Mouse (Mus musculus): ENCODE measurements around the gene Bpifa1. TPM values are rescaled to one million over a fixed set of nuclear protein-coding genes. Genes with fewer than 3 reads are reported as not detected.
"Not testable (repeated sequence)": the region's sequence is repeated elsewhere in the genome, so short reads cannot be mapped to it uniquely, and the experiment has no call there.

Bpifa1 gene
- 0.11 and 0.16 TPM in 2 replicates for polyA plus RNA-seq (2016; fragmentation: Nextera tagmentation; extraction: Ambion mirVana)

DNA sequence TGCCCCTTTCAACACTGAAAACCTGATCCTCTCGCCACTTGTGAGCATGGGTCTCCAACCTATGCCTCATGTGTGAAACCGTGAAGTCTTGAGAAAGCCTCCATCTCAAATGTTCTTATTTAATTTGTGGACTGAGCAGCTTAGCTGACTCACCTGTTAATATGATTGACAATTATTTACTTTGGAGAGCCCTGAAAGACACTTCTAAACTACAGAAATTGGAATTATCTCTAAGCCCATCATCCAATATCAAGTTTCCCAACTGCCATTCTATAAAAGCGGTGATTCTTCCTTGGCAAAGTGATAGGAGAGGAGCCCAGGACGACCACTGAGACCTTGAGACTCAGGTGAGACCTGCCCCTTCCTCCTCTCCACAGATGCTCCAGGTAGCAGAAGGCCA lies at the start of gene Bpifa1:
Bpifa1 (plus strand) TSS at position 301 of the 400 bp plus-strand sequence.
- no peaks in the 10 kb centered on the region for H3K27me3 ChIP-seq (replicated peaks)
- H3K4me2 ChIP-seq, result no peak within 1 kb of the TSS
- no peak within 1 kb of the TSS for H3K27ac ChIP-seq
- H3K9ac ChIP-seq, result no peak within 1 kb of the TSS
- H3K9me3 ChIP-seq (replicated peaks), result no peaks in the 10 kb centered on the region
- H3K4me3 ChIP-seq, result no peak within 1 kb of the TSS
- no peaks in the 10 kb centered on the region for H3K4me1 ChIP-seq
- ATAC-seq, result no peak
- WGBS (ENCODE audit: insufficient replicate concordance), result 62% methylated on average over 4 of the region's 4 CpGs
- no peaks in the 10 kb centered on the region for H3K36me3 ChIP-seq

DNA sequence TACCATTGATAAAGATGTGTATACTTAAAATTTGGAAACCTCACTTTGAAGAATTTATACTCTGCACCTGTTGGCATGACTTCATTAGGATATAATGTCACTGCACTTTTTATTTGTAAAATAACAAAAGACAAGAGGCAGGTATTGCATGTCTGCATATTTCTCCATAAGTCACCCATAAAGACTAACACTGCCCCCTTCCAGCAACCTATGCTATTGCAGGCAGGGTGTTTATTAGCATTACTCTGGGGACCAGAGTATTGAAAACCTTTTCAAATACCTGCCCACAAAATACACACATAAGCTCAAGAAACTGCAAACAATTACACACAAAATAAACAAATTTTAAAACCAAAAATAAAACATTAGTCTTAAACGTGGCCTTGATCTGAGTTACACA lies 44.9 kb upstream of the Bpifa1 start:
- no peak for ATAC-seq
- H3K36me3 ChIP-seq, result no peaks in the 10 kb centered on the region
- 36% methylated on average over 1 of the region's 1 CpGs for WGBS (ENCODE audit: insufficient replicate concordance)
- H3K9ac ChIP-seq, result no peak overlapping the region
- H3K27ac ChIP-seq, result no peak overlapping the region
- H3K9me3 ChIP-seq (replicated peaks), result no peaks in the 10 kb centered on the region
- H3K4me2 ChIP-seq, result no peak overlapping the region
- H3K4me3 ChIP-seq, result no peak overlapping the region
- H3K4me1 ChIP-seq, result no peaks in the 10 kb centered on the region
- H3K27me3 ChIP-seq (replicated peaks), result no peaks in the 10 kb centered on the region

DNA sequence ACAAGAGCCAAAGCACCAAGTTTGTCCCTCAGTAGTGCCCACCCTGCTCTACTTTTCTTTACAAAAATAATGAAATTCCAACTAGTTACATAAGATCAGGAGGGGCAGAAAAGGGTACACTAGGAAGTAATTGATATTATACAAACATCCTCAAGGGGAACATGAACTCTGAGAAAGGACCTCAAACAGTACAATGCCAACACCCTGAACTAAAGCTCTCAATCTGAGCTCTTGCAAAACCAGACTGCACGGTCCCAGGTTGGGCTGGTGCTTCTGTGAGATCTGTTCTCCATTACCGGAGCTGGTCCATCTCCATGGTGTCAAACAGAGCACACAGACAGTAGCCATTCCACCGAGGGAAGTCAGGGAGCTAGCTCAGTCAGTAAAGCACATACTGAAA lies 25.3 kb upstream of the Bpifa1 start:
- H3K4me2 ChIP-seq, result no peak overlapping the region
- H3K9me3 ChIP-seq (replicated peaks), result no peaks in the 10 kb centered on the region
- ATAC-seq, result no peak
- no peaks in the 10 kb centered on the region for H3K4me1 ChIP-seq
- 58% methylated on average over 3 of the region's 3 CpGs for WGBS (ENCODE audit: insufficient replicate concordance)
- H3K4me3 ChIP-seq, result no peak overlapping the region
- no peaks in the 10 kb centered on the region for H3K36me3 ChIP-seq
- H3K9ac ChIP-seq, result no peak overlapping the region
- no peaks in the 10 kb centered on the region for H3K27me3 ChIP-seq (replicated peaks)
- no peak overlapping the region for H3K27ac ChIP-seq

GRCm38 (mm10) chr2:154130120-154130519 lies 12.6 kb upstream of the Bpifa1 start, which contains the start of gene Bpifa3:
TSS of gene Bpifa3 (plus strand) at chr2:154130336.
- H3K27ac ChIP-seq, result no peak within 1 kb of the TSS
- no peaks in the 10 kb centered on the region for H3K4me1 ChIP-seq
- no peak within 1 kb of the TSS for H3K4me2 ChIP-seq
- 48% methylated on average over 2 of the region's 2 CpGs for WGBS (ENCODE audit: insufficient replicate concordance)
- H3K27me3 ChIP-seq (replicated peaks), result no peaks in the 10 kb centered on the region
- H3K36me3 ChIP-seq, result no peaks in the 10 kb centered on the region
- H3K4me3 ChIP-seq, result no peak within 1 kb of the TSS
- no peak within 1 kb of the TSS for H3K9ac ChIP-seq
- H3K9me3 ChIP-seq (replicated peaks), result no peaks in the 10 kb centered on the region
- no peak for ATAC-seq

GRCm38 (mm10) chr2:154143735-154144134 lies 1.1 kb downstream of the Bpifa1 start:
- Histone ChIP-seq H3K36me3 (no peaks in the 10 kb centered on the region), H3K27ac (no peak overlapping the region), H3K9me3 (replicated peaks) (no peaks in the 10 kb centered on the region), H3K9ac (no peak overlapping the region), H3K4me1 (no peaks in the 10 kb centered on the region), H3K4me2 (no peak overlapping the region), H3K27me3 (replicated peaks) (no peaks in the 10 kb centered on the region), H3K4me3 (no peak overlapping the region)
- no peak for ATAC-seq
- WGBS (ENCODE audit: insufficient replicate concordance), result 56% methylated on average over 3 of the region's 3 CpGs

GRCm38 (mm10) chr2:154147496-154147895 lies 4.8 kb downstream of the Bpifa1 start:
- no peaks in the 10 kb centered on the region for H3K27me3 ChIP-seq (replicated peaks)
- no peak overlapping the region for H3K27ac ChIP-seq
- H3K9ac ChIP-seq, result no peak overlapping the region
- no peak overlapping the region for H3K4me3 ChIP-seq
- H3K4me2 ChIP-seq, result no peak overlapping the region
- ATAC-seq, result no peak
- H3K9me3 ChIP-seq (replicated peaks), result no peaks in the 10 kb centered on the region
- no peaks in the 10 kb centered on the region for H3K36me3 ChIP-seq
- H3K4me1 ChIP-seq, result no peaks in the 10 kb centered on the region
- WGBS (ENCODE audit: insufficient replicate concordance), result 54% methylated on average over 4 of the region's 4 CpGs

DNA sequence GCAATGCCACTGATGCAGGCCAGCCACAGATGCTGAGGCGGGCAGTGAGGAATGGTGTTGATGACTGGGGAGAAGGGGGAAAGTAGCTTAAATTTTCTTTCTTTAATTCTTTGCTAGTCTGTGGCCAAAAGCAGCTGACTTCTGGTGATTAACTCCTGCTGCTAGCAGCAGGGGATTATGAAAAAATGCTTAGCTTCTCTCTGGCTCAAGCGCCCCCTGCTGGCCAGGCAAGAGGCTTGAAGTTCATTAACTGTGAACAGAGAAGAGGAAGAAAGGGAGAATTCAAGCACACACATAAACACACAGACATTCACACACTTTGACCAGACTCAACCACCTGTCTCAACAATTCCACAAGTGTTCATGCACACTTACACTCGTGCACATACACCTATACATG lies 15.8 kb downstream of the Bpifa1 start:
- Histone ChIP-seq H3K4me3 (no peak overlapping the region), H3K27ac (no peak overlapping the region), H3K4me1 (no peaks in the 10 kb centered on the region), H3K9ac (no peak overlapping the region), H3K9me3 (replicated peaks) (peaks cover 9% of the 10 kb centered on the region; the same call in 1 of the 2 replicates), H3K36me3 (no peaks in the 10 kb centered on the region), H3K4me2 (no peak overlapping the region), H3K27me3 (replicated peaks) (no peaks in the 10 kb centered on the region)
- 25% methylated on average over 3 of the region's 3 CpGs for WGBS (ENCODE audit: insufficient replicate concordance)
- ATAC-seq, result no peak

- no peaks in the 10 kb centered on the region for H3K36me3 ChIP-seq
- ATAC-seq, result no peak
- H3K4me3 ChIP-seq, result no peak within 1 kb of the TSS
- H3K27me3 ChIP-seq (replicated peaks), result no peaks in the 10 kb centered on the region
- H3K9me3 ChIP-seq (replicated peaks), result peaks cover 9% of the 10 kb centered on the region; the same call in 1 of the 2 replicates
- H3K27ac ChIP-seq, result no peak within 1 kb of the TSS
- H3K4me2 ChIP-seq, result no peak within 1 kb of the TSS
- no peak within 1 kb of the TSS for H3K9ac ChIP-seq
- WGBS (ENCODE audit: insufficient replicate concordance), result 64% methylated on average over 8 of the region's 8 CpGs
- no peaks in the 10 kb centered on the region for H3K4me1 ChIP-seq
Measured at GRCm38 (mm10) chr2:154162307-154162706, 19.6 kb downstream of the Bpifa1 start, which contains the start of gene Bpifa5. TSS of gene Bpifa5 (plus strand) at chr2:154162607.

- H3K4me3 ChIP-seq, result no peak overlapping the region
- no peak overlapping the region for H3K27ac ChIP-seq
- WGBS (ENCODE audit: insufficient replicate concordance), result 72% methylated on average over 5 of the region's 5 CpGs
- H3K4me2 ChIP-seq, result no peak overlapping the region
- H3K9ac ChIP-seq, result no peak overlapping the region
- no peaks in the 10 kb centered on the region for H3K27me3 ChIP-seq (replicated peaks)
- H3K36me3 ChIP-seq, result no peaks in the 10 kb centered on the region
- H3K9me3 ChIP-seq (replicated peaks), result peaks cover 9% of the 10 kb centered on the region; the same call in 1 of the 2 replicates
- no peaks in the 10 kb centered on the region for H3K4me1 ChIP-seq
- ATAC-seq, result no peak
Measured at GRCm38 (mm10) chr2:154163306-154163705, 20.6 kb downstream of the Bpifa1 start.

DNA sequence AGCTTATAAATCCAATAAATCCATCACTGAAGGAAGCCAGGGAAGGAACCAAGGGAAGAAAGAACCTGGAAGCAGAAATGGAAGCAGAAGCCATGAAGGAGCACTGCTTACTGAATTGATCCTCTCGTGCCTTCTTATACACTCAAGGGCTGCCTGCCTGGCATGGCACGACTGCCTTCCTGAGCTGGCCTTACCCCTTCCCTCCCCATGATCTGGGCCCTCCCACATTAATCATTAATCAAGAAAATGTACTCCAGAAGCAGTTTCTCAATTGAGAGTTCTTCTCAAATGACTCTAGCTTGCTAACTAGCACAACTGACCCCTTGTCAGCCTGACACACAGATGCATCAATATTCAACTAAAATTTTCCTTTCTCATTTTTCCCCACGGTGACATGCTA lies 26.5 kb downstream of the Bpifa1 start:
- Histone ChIP-seq H3K36me3 (no peaks in the 10 kb centered on the region), H3K27me3 (replicated peaks) (no peaks in the 10 kb centered on the region), H3K9me3 (replicated peaks) (no peaks in the 10 kb centered on the region), H3K4me3 (no peak overlapping the region), H3K4me1 (no peaks in the 10 kb centered on the region), H3K9ac (no peak overlapping the region), H3K27ac (no peak overlapping the region), H3K4me2 (no peak overlapping the region)
- ATAC-seq, result no peak
- whole genome bisulfite sequencing (ENCODE audit: insufficient replicate concordance), result 35% methylated on average over 3 of the region's 3 CpGs

DNA sequence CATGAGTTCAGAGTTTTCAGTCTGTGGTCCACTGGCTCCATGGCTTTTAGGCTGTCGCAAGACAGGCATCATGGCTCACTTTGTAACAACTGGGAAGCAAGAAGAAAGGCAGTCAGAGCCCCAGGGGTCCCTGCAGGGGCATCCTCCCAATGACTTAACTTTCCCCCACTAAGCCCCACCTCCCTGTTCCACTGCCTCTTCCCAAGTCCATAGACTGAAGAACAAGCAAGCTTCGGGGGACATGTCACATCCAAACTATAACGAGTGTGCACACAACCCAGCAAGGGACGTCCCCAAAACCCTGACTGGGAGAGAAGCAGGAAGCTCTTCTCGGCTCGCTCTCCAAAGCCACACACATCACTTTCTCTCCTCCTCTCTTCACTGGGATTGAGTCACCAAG lies 28.9 kb downstream of the Bpifa1 start:
- Histone ChIP-seq H3K9ac (no peak overlapping the region), H3K9me3 (replicated peaks) (no peaks in the 10 kb centered on the region), H3K4me2 (no peak overlapping the region), H3K27me3 (replicated peaks) (no peaks in the 10 kb centered on the region), H3K27ac (no peak overlapping the region), H3K36me3 (no peaks in the 10 kb centered on the region), H3K4me3 (no peak overlapping the region), H3K4me1 (no peaks in the 10 kb centered on the region)
- WGBS (ENCODE audit: insufficient replicate concordance), result 48% methylated on average over 6 of the region's 6 CpGs
- ATAC-seq, result no peak

GRCm38 (mm10) chr2:154173313-154173712 lies 30.6 kb downstream of the Bpifa1 start:
- no peak overlapping the region for H3K4me3 ChIP-seq
- H3K9ac ChIP-seq, result no peak overlapping the region
- no peaks in the 10 kb centered on the region for H3K9me3 ChIP-seq (replicated peaks)
- no peaks in the 10 kb centered on the region for H3K36me3 ChIP-seq
- no peak overlapping the region for H3K4me2 ChIP-seq
- no peak overlapping the region for H3K27ac ChIP-seq
- 17% methylated on average over 1 of the region's 1 CpGs for WGBS (ENCODE audit: insufficient replicate concordance)
- H3K27me3 ChIP-seq (replicated peaks), result no peaks in the 10 kb centered on the region
- H3K4me1 ChIP-seq, result no peaks in the 10 kb centered on the region
- ATAC-seq, result no peak

DNA sequence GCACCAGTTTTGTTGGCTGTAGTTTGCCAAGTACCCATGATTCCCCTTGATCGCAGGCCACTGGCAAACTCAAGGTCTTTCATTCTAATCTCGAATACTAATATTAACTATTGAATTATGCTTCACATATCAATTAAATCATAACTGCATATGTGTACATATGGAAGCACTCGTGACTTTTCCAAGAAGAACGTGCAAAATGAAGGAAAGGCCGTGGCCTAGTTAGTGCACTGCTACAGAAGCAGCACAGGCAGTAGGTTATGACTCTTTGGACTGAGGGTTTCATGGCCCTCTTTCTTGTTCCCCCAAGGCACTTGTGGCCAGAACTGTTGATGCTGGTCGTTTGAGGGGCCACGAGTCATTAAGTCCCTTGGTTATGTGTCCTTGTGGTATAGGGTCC lies 39.2 kb downstream of the Bpifa1 start:
- H3K9me3 ChIP-seq (replicated peaks); H3K4me1 ChIP-seq; H3K27ac ChIP-seq; H3K4me2 ChIP-seq; H3K4me3 ChIP-seq; H3K9ac ChIP-seq; H3K27me3 ChIP-seq (replicated peaks); H3K36me3 ChIP-seq; ATAC-seq: not testable (repeated sequence)
- 63% methylated on average over 7 of the region's 7 CpGs for WGBS (ENCODE audit: insufficient replicate concordance)

Measured in liver, embryonic 12.5 days (tissue).